Mouse (Mus musculus): Measurements from ENCODE around the gene Fgg. TPM values are rescaled to one million over a fixed set of nuclear protein-coding genes. Genes with fewer than 3 reads are reported as not detected.

The Fgg gene
- polyA plus RNA-seq, 1 experiment: 0.65 TPM

- Histone ChIP-seq H3K27me3 (ENCODE audit: control insufficient read depth, insufficient read depth, low read length) (no peaks in the 10 kb centered on the region), H3K27ac (ENCODE audit: control insufficient read depth, insufficient read depth, low read length) (no peak overlapping the region), H3K36me3 (ENCODE audit: control insufficient read depth, insufficient read depth, low read length) (no peaks in the 10 kb centered on the region), H3K4me1 (replicated peaks; ENCODE audit: control insufficient read depth, insufficient read depth, low read length) (peaks cover 4% of the 10 kb centered on the region; the same call in 1 of the 2 replicates), H3K4me3 (ENCODE audit: control insufficient read depth, insufficient read depth, low read length) (no peak overlapping the region)
- TF ChIP-seq POLR2A (IDR thresholded peaks at IDR 0.05; ENCODE audit: control insufficient read depth, extremely low read depth, insufficient read depth, low read length, poor library complexity): no peak
- no peak for TF ChIP-seq CTCF (IDR thresholded peaks at IDR 0.05; ENCODE audit: borderline replicate concordance, control insufficient read depth, extremely low read depth, insufficient read depth, low read length, poor library complexity)
- no peak for DNase-seq
- WGBS: 90% methylated on average over 5 of the region's 5 CpGs
These were observed 44.6 kb downstream of the Fgg start for GRCm38 (mm10) chr3:83052102-83052501.

GRCm38 (mm10) chr3:83053126-83053525, 45.6 kb downstream of the Fgg start:
- Histone ChIP-seq H3K27me3 (ENCODE audit: control insufficient read depth, insufficient read depth, low read length) (no peaks in the 10 kb centered on the region), H3K4me1 (replicated peaks; ENCODE audit: control insufficient read depth, insufficient read depth, low read length) (peaks cover 4% of the 10 kb centered on the region; the same call in 1 of the 2 replicates), H3K4me3 (ENCODE audit: control insufficient read depth, insufficient read depth, low read length) (no peak overlapping the region), H3K36me3 (ENCODE audit: control insufficient read depth, insufficient read depth, low read length) (no peaks in the 10 kb centered on the region), H3K27ac (ENCODE audit: control insufficient read depth, insufficient read depth, low read length) (no peak overlapping the region)
- TF ChIP-seq CTCF (IDR thresholded peaks at IDR 0.05; ENCODE audit: borderline replicate concordance, control insufficient read depth, extremely low read depth, insufficient read depth, low read length, poor library complexity) (no peak), POLR2A (IDR thresholded peaks at IDR 0.05; ENCODE audit: control insufficient read depth, extremely low read depth, insufficient read depth, low read length, poor library complexity) (no peak)
- WGBS: 89% methylated on average over 7 of the region's 7 CpGs
- no peak for DNase-seq

- Histone ChIP-seq H3K36me3 (ENCODE audit: control insufficient read depth, insufficient read depth, low read length) (peaks cover 4% of the 10 kb centered on the region), H3K27me3 (ENCODE audit: control insufficient read depth, insufficient read depth, low read length) (no peaks in the 10 kb centered on the region), H3K4me1 (replicated peaks; ENCODE audit: control insufficient read depth, insufficient read depth, low read length) (peaks cover 4% of the 10 kb centered on the region; the same call in 1 of the 2 replicates), H3K27ac (ENCODE audit: control insufficient read depth, insufficient read depth, low read length) (no peak overlapping the region), H3K4me3 (ENCODE audit: control insufficient read depth, insufficient read depth, low read length) (no peak overlapping the region)
- TF ChIP-seq CTCF (IDR thresholded peaks at IDR 0.05; ENCODE audit: borderline replicate concordance, control insufficient read depth, extremely low read depth, insufficient read depth, low read length, poor library complexity) (no peak), POLR2A (IDR thresholded peaks at IDR 0.05; ENCODE audit: control insufficient read depth, extremely low read depth, insufficient read depth, low read length, poor library complexity) (no peak)
- WGBS: 33% methylated on average over 10 of the region's 10 CpGs
- peak; percentile 19 for DNase-seq
These were observed 46.2 kb downstream of the Fgg start for GRCm38 (mm10) chr3:83053758-83054157.

- Histone ChIP-seq H3K27ac (ENCODE audit: control insufficient read depth, insufficient read depth, low read length) (no peak overlapping the region), H3K36me3 (ENCODE audit: control insufficient read depth, insufficient read depth, low read length) (peaks cover 14% of the 10 kb centered on the region), H3K4me3 (ENCODE audit: control insufficient read depth, insufficient read depth, low read length) (peak overlapping the region; percentile 28), H3K4me1 (replicated peaks; ENCODE audit: control insufficient read depth, insufficient read depth, low read length) (peaks cover 4% of the 10 kb centered on the region; the same call in 1 of the 2 replicates), H3K27me3 (ENCODE audit: control insufficient read depth, insufficient read depth, low read length) (no peaks in the 10 kb centered on the region)
- DNase-seq: no peak
- TF ChIP-seq POLR2A (IDR thresholded peaks at IDR 0.05; ENCODE audit: control insufficient read depth, extremely low read depth, insufficient read depth, low read length, poor library complexity): no peak
- TF ChIP-seq CTCF (IDR thresholded peaks at IDR 0.05; ENCODE audit: borderline replicate concordance, control insufficient read depth, extremely low read depth, insufficient read depth, low read length, poor library complexity): no peak
- WGBS: 27% methylated on average over 13 of the region's 13 CpGs
These were observed 47.2 kb downstream of the Fgg start for GRCm38 (mm10) chr3:83054759-83055158.

- H3K36me3 ChIP-seq (ENCODE audit: control insufficient read depth, insufficient read depth, low read length): peaks cover 21% of the 10 kb centered on the region
- H3K4me1 ChIP-seq (replicated peaks; ENCODE audit: control insufficient read depth, insufficient read depth, low read length): peaks cover 4% of the 10 kb centered on the region; the same call in 1 of the 2 replicates
- no peaks in the 10 kb centered on the region for H3K27me3 ChIP-seq (ENCODE audit: control insufficient read depth, insufficient read depth, low read length)
- DNase-seq: peak; percentile 98
- peak within 1 kb of the TSS; percentile 58; the same call in 1 of the 2 replicates for H3K27ac ChIP-seq (ENCODE audit: control insufficient read depth, insufficient read depth, low read length)
- WGBS: under 1% methylated on average over 61 of the region's 61 CpGs
- TF ChIP-seq CTCF (IDR thresholded peaks at IDR 0.05; ENCODE audit: borderline replicate concordance, control insufficient read depth, extremely low read depth, insufficient read depth, low read length, poor library complexity) (no peak; the same call in 1 of the 2 replicates), POLR2A (IDR thresholded peaks at IDR 0.05; ENCODE audit: control insufficient read depth, extremely low read depth, insufficient read depth, low read length, poor library complexity) (peak; percentile 91)
- peak within 1 kb of the TSS; percentile 88 for H3K4me3 ChIP-seq (ENCODE audit: control insufficient read depth, insufficient read depth, low read length)
These were observed 47.9 kb downstream of the Fgg start, which contains the start of gene Plrg1 for GRCm38 (mm10) chr3:83055281-83056038. Plrg1 (plus strand) TSS chr3:83055522.

GRCm38 (mm10) chr3:83057046-83057445, 49.5 kb downstream of the Fgg start:
- H3K4me3 ChIP-seq (ENCODE audit: control insufficient read depth, insufficient read depth, low read length): no peak overlapping the region
- H3K36me3 ChIP-seq (ENCODE audit: control insufficient read depth, insufficient read depth, low read length): peaks cover 37% of the 10 kb centered on the region
- TF ChIP-seq CTCF (IDR thresholded peaks at IDR 0.05; ENCODE audit: borderline replicate concordance, control insufficient read depth, extremely low read depth, insufficient read depth, low read length, poor library complexity) (no peak), POLR2A (IDR thresholded peaks at IDR 0.05; ENCODE audit: control insufficient read depth, extremely low read depth, insufficient read depth, low read length, poor library complexity) (no peak)
- DNase-seq: no peak
- H3K27me3 ChIP-seq (ENCODE audit: control insufficient read depth, insufficient read depth, low read length): no peaks in the 10 kb centered on the region
- 95% methylated on average over 2 of the region's 2 CpGs for WGBS
- H3K4me1 ChIP-seq (replicated peaks; ENCODE audit: control insufficient read depth, insufficient read depth, low read length): peaks cover 4% of the 10 kb centered on the region; the same call in 1 of the 2 replicates
- no peak overlapping the region for H3K27ac ChIP-seq (ENCODE audit: control insufficient read depth, insufficient read depth, low read length)

Other genes starting within 250 kb of the Fgg start
- gene Rbm46, start 131.2 kb upstream of the Fgg start, polyA plus RNA-seq (2012; rRNA removed): not detected in 2 replicates
- 0.15 and 0.22 TPM in 2 replicates for gene Lrat, start 103.8 kb upstream of the Fgg start, polyA plus RNA-seq (2012; rRNA removed)
- 0.08 and 1.0 TPM in 2 replicates for gene Fga, start 18.4 kb downstream of the Fgg start, polyA plus RNA-seq (2012; rRNA removed)
- gene Fgb, start 42.1 kb downstream of the Fgg start, polyA plus RNA-seq (2012; rRNA removed): 0.15 and 1.8 TPM in 2 replicates
- gene Plrg1, start 47.8 kb downstream of the Fgg start, polyA plus RNA-seq (2012; rRNA removed): 55.9 TPM in 2 replicates
- 0.31 and 0.32 TPM in 2 replicates for gene Dchs2, start 120.2 kb downstream of the Fgg start, polyA plus RNA-seq (2012; rRNA removed)